16 mouse cellular contexts compared by ENCODE assay signal in genomic region chr10:39438905-39439304, GRCm38 (mm10).
"Had no signal": no experiment of that assay in that cellular context is flagged by ENCODE, and none has a peak within 500 bp of the region (broad histone marks: within the 10 kb centered on the region; RNA-seq: fewer than 3 reads in every experiment).

No protein-coding gene starts in this region.

- H3K36me3 ChIP-seq: kidney, embryonic 15.5 days; limb, embryonic 12.5 days; liver, embryonic 13.5 days; lung, embryonic 15.5 days; midbrain, embryonic 13.5 days had no signal

- H3K4me2 ChIP-seq: kidney, embryonic 15.5 days; limb, embryonic 12.5 days; liver, embryonic 13.5 days; lung, embryonic 15.5 days; midbrain, embryonic 13.5 days had no signal

- ATAC-seq: liver, postnatal 0 days; midbrain, embryonic 13.5 days had no signal

- H3K9ac ChIP-seq: kidney, embryonic 15.5 days; limb, embryonic 12.5 days; liver, embryonic 13.5 days; liver, postnatal 0 days; lung, embryonic 15.5 days; midbrain, embryonic 13.5 days had no signal

- H3K4me3 ChIP-seq: kidney, embryonic 15.5 days; limb, embryonic 12.5 days; liver, embryonic 13.5 days; lung, embryonic 15.5 days; megakaryocyte, embryonic 14.5 days; midbrain, embryonic 13.5 days had no signal

- H3K9me3 ChIP-seq: kidney, embryonic 15.5 days; limb, embryonic 12.5 days; liver, embryonic 13.5 days; lung, embryonic 15.5 days; megakaryocyte, embryonic 14.5 days; midbrain, embryonic 13.5 days had no signal

- H3K27me3 ChIP-seq: kidney, embryonic 15.5 days; limb, embryonic 12.5 days; liver, embryonic 13.5 days; lung, embryonic 15.5 days; megakaryocyte, embryonic 14.5 days; midbrain, embryonic 13.5 days had no signal

- DNase-seq: kidney, adult 18-20 months; kidney, postnatal 14 days; layer of hippocampus, postnatal 36 days; liver; liver, embryonic 13.5 days; liver, postnatal 0 days; lung, postnatal 14 days; right cerebral cortex, adult 18-20 months; right cerebral cortex, postnatal 25 days; thymus, postnatal 36 days had no signal

- H3K27ac ChIP-seq: kidney, embryonic 15.5 days; limb, embryonic 12.5 days; liver, embryonic 13.5 days; lung, embryonic 15.5 days; macrophage; midbrain, embryonic 13.5 days had no signal
